ENCODE assay signal across 15 mouse cellular contexts in the genomic region with DNA sequence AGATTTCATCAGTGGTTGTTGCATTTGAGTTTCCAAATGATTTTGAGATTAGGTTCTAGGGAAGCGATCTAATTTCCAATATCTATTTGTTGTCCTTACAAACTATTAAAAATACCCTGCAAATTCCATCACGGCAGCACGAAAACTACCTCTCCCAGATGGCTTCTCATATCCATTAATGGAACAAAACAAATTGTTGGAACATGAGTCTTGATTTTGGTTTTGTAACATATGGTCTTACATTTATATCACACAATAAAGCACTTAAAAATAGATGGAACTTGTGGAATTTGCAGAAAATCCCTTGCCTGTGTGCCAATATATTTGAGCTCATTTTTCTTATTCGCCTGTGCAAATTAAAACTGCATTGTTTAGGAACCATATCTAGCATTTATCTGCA.
A peak's percentile ranks its signal among the peaks of the same experiment; 100 is the strongest.
DNase-seq lines count a peak whose midpoint lies in the region.
"Had no signal": no experiment of that assay in that cellular context is flagged by ENCODE, and none has a peak within 500 bp of the region (broad histone marks: within the 10 kb centered on the region; RNA-seq: fewer than 3 reads in every experiment).

No protein-coding gene starts in this region.

- intact Hi-C loops in left cerebral cortex, postnatal 4 days (cut with DNase I), result no loop called here

- DNase-seq in layer of hippocampus, adult 11-12 months (ENCODE audit: low spot score), result peak; percentile 16
- DNase-seq in layer of hippocampus, postnatal 36 days, result no peak
- DNase-seq in layer of hippocampus, adult 8-10 months (ENCODE audit: low spot score in 2 of 2), result peak; percentile 8 to 17
- DNase-seq in layer of hippocampus, postnatal 10 days (ENCODE audit: low spot score in 2 of 2), result no peak
- DNase-seq in layer of hippocampus, adult 9-10 months (ENCODE audit: low spot score), result peak; percentile 33
- DNase-seq in telencephalon, adult 2 months (ENCODE audit: low read depth, low spot score), result peak; percentile 53
- DNase-seq in right cerebral cortex, postnatal 4 days, result no peak
- no peak for DNase-seq in left cerebral cortex, postnatal 4 days
- DNase-seq: adrenal gland, adult 2 months; adrenal gland, postnatal 10 days; adrenal gland, postnatal 25 days; cerebellum, adult 11-12 months; cerebellum, adult 9-11 months; cerebellum, postnatal 14 days; embryo, embryonic 11 days had no signal

Comparison
In these comparisons a context has a peak if more than half of its experiments do, and no peak if none do; other contexts are left out.
1. DNase-seq: peak in layer of hippocampus, adult 11-12 months (single experiment), layer of hippocampus, adult 8-10 months (2 of 2), layer of hippocampus, adult 9-10 months (single experiment) and telencephalon, adult 2 months (single experiment); none in layer of hippocampus, postnatal 36 days (0 of 2), layer of hippocampus, postnatal 10 days (0 of 2), right cerebral cortex, postnatal 4 days (single experiment) and left cerebral cortex, postnatal 4 days (single experiment).